Mouse (Mus musculus) thymus, postnatal 25 days (tissue): ENCODE data around the gene Padi1.

Experiments used
- DNase-seq: peaks from one replicate; pipeline ENCODE4 v3.0.0; 2022

Padi1 gene

GRCm38 (mm10) chr4:140776623-140777022, 69.0 kb downstream of the Padi1 start:
- DNase-seq, result no peak

GRCm38 (mm10) chr4:140775876-140776275, 69.7 kb downstream of the Padi1 start:
- DNase-seq, result peak; percentile 72

- peak; percentile 76 for DNase-seq
Observed at GRCm38 (mm10) chr4:140774893-140775292, 70.7 kb downstream of the Padi1 start.

GRCm38 (mm10) chr4:140774025-140774800, 71.4 kb downstream of the Padi1 start, which contains the start of gene Padi4:
Gene Padi4 (minus strand): TSS chr4:140774236.
- no peak for DNase-seq

GRCm38 (mm10) chr4:140771091-140771490, 74.5 kb downstream of the Padi1 start:
- no peak for DNase-seq

- no peak for DNase-seq
Observed at GRCm38 (mm10) chr4:140770433-140770832, 75.1 kb downstream of the Padi1 start.

GRCm38 (mm10) chr4:140768973-140769372, 76.6 kb downstream of the Padi1 start:
- DNase-seq, result no peak

- no peak for DNase-seq
Observed at GRCm38 (mm10) chr4:140765936-140766335, 79.6 kb downstream of the Padi1 start.

- DNase-seq, result peak; percentile 81
Observed at GRCm38 (mm10) chr4:140763158-140763557, 82.4 kb downstream of the Padi1 start.
